Mouse (Mus musculus): ENCODE data around the gene Fkbp5.
A peak's percentile ranks its signal among the peaks of the same experiment; 100 is the strongest.

Gene Fkbp5

GRCm38 (mm10) chr17:28460388-28460787 is 56.9 kb downstream of the Fkbp5 start:
- DNase-seq (ENCODE audit: low spot score), result no peak

DNA sequence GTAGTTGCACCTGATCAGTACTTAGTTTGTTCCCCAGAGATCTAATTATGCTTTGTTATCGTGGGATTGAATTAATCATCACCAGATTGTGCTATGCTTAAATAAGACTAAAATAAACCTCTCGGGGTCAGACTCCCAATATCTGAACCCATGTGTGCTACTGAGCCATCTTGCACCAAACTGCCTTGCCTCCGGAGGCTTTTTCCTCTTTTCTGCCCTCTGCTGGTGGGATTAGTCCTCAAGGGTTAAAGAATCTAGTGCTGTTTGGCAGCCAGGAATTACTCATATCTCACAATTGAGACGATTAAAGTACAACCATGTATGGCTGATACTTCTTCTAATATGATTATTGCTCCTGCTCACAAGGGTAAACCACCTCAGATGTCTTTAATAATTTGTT is 62.2 kb downstream of the Fkbp5 start:
- no peak for DNase-seq (ENCODE audit: low spot score)

DNA sequence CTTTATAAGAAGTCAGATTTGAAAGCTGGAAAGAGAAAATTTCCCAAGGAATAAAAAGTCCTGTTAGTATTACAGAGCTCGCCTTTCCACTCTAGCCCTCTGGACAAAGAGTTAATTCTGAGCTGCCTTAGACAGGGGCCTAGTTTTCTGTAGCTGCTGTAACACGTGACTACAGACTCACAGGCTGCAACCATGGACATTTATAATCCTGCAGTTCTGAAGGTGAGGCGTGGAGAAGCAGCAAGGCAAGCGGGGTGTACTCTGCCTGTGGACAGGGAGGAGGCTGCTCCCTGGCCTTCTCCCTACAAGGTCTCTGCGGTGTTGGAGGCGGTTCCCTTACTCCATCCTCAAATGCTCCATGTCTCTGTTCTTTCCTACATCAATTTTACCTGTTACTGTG is 64.4 kb downstream of the Fkbp5 start:
- no peak for DNase-seq (ENCODE audit: low spot score)

DNA sequence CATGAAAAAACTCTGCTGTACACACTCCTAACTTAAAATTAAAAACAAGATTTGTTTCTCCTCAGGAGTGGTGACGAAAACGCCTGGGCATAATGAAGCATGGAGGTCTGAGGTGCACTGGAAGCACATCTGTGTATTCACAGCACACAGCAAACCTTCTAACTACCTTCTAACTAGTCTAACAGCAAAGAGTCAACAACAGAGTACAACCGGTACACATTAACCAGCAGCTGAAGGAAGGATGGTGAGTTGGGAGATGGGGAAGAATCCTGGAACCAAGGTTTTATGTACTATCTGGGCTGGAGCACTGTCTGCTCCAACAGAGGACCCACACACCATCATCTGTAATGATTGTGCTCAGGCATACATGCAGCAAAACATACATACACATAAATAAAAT is 65.4 kb downstream of the Fkbp5 start:
- DNase-seq (ENCODE audit: low spot score), result no peak

- no peak for DNase-seq (ENCODE audit: low spot score)
Measured at GRCm38 (mm10) chr17:28451487-28451886, 65.8 kb downstream of the Fkbp5 start.

DNA sequence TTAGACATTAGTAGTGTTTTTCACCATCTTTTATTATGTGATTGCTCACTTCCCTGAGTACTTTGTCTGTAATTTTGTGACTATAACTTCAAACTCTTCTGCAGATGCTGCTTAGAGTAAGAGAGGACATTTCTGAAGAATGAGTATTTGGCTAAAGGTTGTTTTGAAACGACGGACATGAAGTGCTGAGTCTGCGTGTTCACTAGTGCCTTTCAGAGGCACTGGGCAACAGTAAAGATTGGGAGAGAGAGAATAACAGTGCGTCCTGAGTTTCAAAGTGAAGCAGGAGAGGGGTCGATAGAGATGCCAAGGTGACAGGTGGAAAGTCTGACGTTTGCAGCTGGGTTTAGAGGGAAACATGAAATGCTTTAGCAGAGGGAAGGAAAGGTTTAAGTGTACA is 69.1 kb downstream of the Fkbp5 start:
- no peak for DNase-seq (ENCODE audit: low spot score)

GRCm38 (mm10) chr17:28447789-28448188 is 69.5 kb downstream of the Fkbp5 start:
- DNase-seq (ENCODE audit: low spot score), result no peak

DNA sequence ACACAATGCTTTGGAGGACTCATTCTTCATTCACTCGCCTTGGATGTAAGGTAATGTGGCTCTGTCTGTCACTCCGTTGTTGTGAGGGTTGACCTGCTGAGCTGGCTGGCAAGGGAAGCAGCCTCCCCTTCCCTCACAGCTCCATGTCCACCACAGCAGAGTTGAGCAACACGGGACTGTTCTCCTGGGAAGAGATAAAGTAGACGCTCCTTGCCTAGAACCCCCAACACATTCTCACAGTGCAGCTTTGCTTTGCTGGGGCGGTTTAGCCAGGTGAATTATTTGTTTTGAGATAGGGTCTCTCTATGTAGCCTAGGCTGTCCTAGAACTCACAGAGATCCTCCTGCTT is 70.5 kb downstream of the Fkbp5 start:
- DNase-seq (ENCODE audit: low spot score), result no peak

DNA sequence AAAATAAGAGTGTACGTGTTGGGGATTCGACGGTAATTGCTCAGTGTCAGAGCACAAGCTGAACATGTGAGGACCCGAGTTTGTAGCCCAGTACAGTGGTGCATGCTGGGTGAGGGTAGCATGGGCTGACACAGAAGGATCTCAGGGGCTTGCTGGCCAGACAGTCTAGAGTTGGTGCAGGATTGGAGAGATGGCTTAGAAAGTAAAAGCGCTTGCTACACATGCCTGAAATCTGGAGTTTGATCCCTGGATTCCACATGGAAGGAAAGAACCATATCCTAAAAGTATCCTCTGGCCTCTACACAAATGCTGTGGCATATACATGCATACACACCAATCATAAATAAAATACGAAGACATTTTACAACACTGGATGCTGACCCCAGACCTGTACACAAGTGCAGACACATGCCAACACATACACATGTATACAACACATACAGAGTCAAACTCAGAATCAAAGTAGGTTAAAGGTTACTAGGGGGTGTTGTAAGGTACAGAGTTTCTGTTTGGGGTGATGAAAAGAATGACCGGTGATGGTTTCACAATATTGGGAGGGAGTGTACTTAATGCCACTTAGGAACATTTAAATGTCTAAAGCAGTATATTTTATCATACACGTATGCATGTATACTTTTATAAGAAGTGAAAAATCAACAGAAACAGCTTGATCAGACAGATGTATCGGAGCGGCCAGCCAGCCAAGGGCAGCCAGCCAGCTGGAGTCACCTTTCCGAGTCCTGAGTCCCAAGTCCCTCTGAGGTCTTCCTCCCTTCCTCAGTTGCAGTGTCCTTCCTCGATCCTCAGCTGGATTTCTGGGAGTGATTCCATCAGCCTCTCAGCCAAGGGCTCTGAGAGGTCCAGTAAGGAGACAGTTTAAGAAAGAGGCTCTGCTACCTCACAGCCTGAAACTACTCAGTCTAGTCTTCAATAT is 71.2 kb downstream of the Fkbp5 start:
- DNase-seq (ENCODE audit: low spot score), result no peak

DNA sequence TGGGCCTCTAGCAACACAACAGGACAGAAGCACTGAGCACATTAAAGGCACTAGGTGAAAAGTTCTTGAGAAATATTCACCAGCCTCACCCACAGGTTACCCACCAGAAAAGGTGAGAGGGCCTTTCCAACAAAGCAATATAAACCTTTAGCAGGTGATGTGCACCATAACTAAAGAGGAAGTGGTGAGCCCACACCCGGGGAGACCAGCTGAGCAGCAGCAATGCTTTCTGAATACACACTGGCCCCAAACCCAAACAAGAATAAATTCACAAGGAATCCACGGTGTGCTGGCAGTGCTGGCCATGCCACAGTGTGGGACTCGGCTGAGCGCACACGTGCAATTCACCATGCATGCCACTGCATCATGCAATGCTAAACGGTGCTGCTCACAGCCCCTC is 74.7 kb downstream of the Fkbp5 start:
- DNase-seq (ENCODE audit: low spot score), result no peak

DNA sequence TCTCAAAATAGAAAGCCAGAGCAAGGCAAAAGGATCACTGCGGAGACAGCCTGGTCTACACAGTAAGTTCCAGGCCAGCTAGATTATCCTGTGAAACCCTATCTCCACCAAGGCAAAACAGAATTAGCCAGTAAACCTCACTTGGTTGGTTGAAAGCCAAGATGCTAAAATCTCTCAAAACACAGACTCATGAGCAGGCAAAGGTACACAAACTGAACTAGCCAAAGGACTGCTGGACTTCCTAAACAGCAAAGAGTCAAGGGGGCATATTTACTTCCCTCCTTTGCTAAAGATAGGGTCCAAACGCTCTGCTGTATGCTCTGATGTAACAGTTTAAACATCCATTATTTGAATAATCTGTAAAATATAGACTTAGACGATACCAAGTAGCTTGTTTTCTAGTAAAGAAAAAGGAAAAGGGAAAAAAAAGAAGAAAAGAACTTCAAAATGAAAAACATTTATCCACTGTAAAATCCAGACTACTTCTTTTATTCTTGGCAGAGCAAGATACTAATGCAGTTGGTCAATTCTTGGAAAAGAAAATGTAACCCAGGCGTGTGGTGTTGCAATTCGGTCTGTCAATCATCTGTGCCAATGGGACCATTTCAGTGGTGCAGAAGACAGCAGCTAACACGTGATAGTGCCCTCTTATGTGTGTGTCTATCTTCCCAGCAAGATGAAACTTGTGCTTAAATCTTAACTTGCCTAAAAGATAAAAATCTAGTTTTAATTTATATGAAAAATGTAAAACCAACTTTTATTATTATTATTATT is 78.8 kb downstream of the Fkbp5 start:
- DNase-seq (ENCODE audit: low spot score), result no peak

- DNase-seq (ENCODE audit: low spot score), result no peak
Measured at GRCm38 (mm10) chr17:28437938-28438337, 79.4 kb downstream of the Fkbp5 start.

DNA sequence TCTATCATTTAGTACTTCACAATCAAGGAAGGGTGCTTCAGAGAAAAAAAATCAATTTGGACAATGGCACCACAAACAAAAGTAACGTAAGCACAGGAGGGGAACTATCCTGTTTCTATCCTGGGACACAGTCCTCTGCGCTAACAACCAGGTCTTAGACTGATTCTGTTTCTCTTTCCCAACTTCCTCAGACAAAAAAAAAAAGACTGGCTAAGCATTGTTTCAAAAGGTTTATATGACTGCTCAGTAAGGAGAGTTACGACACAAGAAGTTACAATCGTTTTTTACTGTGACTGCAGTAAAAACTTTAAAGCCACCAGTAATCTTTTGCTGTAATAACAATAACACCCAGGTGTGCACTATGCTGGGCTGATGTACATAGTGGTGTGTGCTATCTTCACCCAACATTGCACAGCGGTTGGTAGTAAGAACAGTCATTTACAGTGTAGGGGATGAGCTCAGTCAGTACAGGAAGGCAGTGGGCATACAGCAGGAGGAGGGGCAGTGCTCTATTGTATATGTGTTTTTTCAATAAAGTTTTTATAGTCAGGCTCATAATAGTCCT is 82.3 kb downstream of the Fkbp5 start:
- DNase-seq (ENCODE audit: low spot score), result no peak

- DNase-seq (ENCODE audit: low spot score), result no peak
Measured at GRCm38 (mm10) chr17:28433029-28433428, 84.3 kb downstream of the Fkbp5 start.

DNA sequence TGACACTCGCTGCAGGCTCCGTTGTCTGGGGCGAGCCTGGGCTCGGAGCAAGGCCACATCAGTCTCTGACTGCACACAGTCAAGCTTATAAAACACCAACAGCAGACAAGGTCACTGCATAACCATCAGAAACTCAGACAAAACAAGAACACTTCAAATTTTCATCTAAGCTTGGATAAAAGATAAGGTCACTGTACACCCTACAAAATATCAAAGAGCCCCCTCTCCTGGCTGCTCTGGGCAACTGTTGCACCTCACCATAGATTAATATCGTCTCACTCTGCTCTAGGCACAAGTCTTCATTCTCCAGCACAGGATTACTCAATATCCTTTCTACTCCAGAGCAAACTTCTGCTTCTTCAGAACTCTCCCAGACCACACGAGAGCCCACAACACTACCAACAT is 85.4 kb downstream of the Fkbp5 start:
- DNase-seq (ENCODE audit: low spot score), result no peak

DNA sequence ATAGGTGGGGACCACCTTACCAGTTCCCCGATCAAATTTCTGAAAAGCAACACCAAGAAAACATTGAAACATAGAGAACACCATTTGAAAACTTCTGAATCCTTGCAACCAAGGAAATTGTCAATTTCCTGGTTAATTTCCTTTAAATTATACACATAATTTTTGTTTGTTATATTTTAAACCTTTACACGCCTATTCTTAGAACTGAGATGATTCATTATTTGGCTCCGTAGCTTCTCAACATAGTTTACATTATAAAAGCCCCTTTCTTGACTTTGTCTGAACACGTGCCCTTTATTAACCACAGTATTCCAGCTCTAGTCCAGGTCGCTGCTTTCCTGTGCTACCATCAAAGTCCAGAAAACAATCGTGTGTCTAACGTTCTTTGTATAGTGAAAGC is 86.3 kb downstream of the Fkbp5 start:
- DNase-seq (ENCODE audit: low spot score), result no peak

- peak; percentile 57 for DNase-seq (ENCODE audit: low spot score)
Measured at GRCm38 (mm10) chr17:28428474-28429258, 88.7 kb downstream of the Fkbp5 start.

- no peak for DNase-seq (ENCODE audit: low spot score)
Measured at GRCm38 (mm10) chr17:28427666-28428065, 89.7 kb downstream of the Fkbp5 start.

DNA sequence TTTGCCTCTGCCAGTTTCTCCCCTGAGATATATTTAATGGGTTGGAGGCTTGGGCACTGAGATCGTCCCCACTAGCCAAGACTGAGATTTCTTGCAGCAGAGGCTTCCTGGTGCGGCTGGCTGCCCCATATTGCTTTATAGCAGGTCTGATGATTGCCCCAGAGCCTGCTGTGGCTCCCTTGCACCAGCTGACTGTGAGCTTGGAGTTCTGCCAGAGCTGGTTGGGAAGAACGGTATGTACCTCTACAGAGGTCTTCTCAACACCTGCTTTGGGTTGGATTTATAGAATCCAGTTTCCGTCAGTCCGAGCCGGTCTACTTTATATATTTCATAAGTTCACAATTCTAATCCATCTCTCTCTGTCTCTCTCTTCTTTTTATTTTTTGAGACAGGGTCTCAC is 93.0 kb downstream of the Fkbp5 start:
- peak; percentile 69 for DNase-seq (ENCODE audit: low spot score)

DNA sequence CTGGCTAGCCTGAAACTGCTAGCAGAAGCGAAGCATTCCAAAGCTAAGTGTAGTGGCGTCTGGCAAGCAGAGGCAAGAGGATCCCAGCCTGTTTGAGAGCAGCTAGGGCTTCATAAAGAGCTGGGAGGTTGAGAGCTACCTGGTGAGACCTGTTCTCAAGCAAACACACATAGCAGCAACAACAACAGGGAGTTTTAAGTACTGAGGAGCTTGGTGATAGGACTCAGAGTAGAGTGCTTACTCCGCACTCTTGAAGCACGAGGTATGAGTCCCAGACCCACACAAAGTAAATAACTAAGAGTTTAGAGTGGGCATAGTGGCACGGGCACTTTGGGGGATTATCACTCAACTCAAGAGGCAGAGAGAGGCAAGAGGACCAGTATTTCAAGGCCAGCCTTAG is 96.3 kb downstream of the Fkbp5 start:
- no peak for DNase-seq (ENCODE audit: low spot score)

GRCm38 (mm10) chr17:28420229-28421051 is 96.9 kb downstream of the Fkbp5 start:
- DNase-seq (ENCODE audit: low spot score), result peak; percentile 61
